Mouse (Mus musculus): ENCODE data around the gene Pzp.

DNA sequence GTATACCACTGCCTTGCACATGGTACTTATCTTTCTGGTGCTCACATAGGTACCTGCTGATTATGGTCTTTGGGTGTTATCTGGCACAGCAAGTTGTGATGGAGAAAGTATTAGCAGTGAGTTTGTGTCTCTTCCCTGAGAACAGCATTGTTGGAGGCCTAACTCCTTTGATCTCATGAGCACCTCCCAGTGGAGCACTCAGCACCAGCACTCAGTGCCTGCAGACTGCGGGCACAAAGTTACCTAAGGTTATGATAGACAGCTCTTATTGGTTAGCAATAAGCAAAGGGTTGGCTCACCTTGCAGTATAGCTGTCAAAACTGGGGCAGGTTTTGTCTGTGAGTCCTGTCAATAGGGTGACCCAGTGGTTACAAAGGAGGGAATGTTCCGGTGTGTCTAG, 86.3 kb downstream of the Pzp start:
- TF ChIP-seq POLR2A (IDR thresholded peaks at IDR 0.05; ENCODE audit: insufficient read depth, low read depth, low read length) (no peak), EP300 (IDR thresholded peaks at IDR 0.05; ENCODE audit: insufficient read depth, low read depth, low read length) (no peak), CTCF (IDR thresholded peaks at IDR 0.05) (no peak)
